Mouse (Mus musculus) hindbrain, embryonic 16.5 days (tissue): ENCODE measurements around the gene Psma6. TPM values are rescaled to one million over a fixed set of nuclear protein-coding genes. Genes with fewer than 3 reads are reported as not detected.

Experiments
- ATAC-seq: fragments of 200-750 bp; cut with Nextera tagmentation; 2 replicates; pipeline ENCODE4 v1.8.0; 2017; ENCODE audit warnings: moderate TSS enrichment, moderate library complexity
- H3K27ac ChIP-seq: fragments of 300-500 bp; sonication (generic); 2 replicates; pipeline ENCODE4 v1.5.1; 2014; ENCODE audit warnings: low read depth, mild to moderate bottlenecking, control low read depth, low read length, moderate library complexity
- H3K27me3 ChIP-seq: fragments of 300-500 bp; sonication (generic); replicated peaks from 2 replicates; pipeline ENCODE4 v1.6.1; 2014; ENCODE audit warnings: low read length; ENCODE audit not compliant: control insufficient read depth, insufficient read depth
- H3K36me3 ChIP-seq: fragments of 300-500 bp; sonication (generic); 2 replicates; pipeline ENCODE4 v1.6.1; 2014; ENCODE audit warnings: mild to moderate bottlenecking, low read length, moderate library complexity, mixed read lengths; ENCODE audit not compliant: control insufficient read depth, insufficient read depth
- H3K4me1 ChIP-seq: fragments of 300-500 bp; sonication (generic); 2 replicates; pipeline ENCODE4 v1.6.1; 2014; ENCODE audit warnings: low read depth, low read length; ENCODE audit not compliant: control insufficient read depth, insufficient read depth
- H3K4me2 ChIP-seq: fragments of 300-500 bp; sonication (generic); 2 replicates; pipeline ENCODE4 v1.6.1; 2014; ENCODE audit warnings: mild to moderate bottlenecking, low read length, control low read depth, moderate library complexity
- H3K4me3 ChIP-seq: fragments of 300-500 bp; sonication (generic); 2 replicates; pipeline ENCODE4 v1.5.1; 2014; ENCODE audit warnings: mild to moderate bottlenecking, low read length, control low read depth, moderate library complexity
- H3K9ac ChIP-seq: fragments of 300-500 bp; sonication (generic); 2 replicates; pipeline ENCODE4 v1.6.1; 2014; ENCODE audit warnings: low read depth, mild to moderate bottlenecking, control low read depth, low read length, moderate library complexity
- H3K9me3 ChIP-seq: fragments of 300-500 bp; sonication (generic); 2 replicates; pipeline ENCODE4 v1.6.1; 2014; ENCODE audit warnings: mild to moderate bottlenecking, low read length, moderate library complexity; ENCODE audit not compliant: control insufficient read depth
- WGBS: fragments of 180-500 bp; shearing (Covaris S2); extraction: QIAGEN DNeasy Blood & Tissue Kit; methylation state at CpG from one replicate; pipeline ENCODE4 v1.1.7; 2014; 5-methylcytosine and 5-hydroxymethylcytosine counted together
- polyA plus RNA-seq: library from polyadenylated mRNA; unstranded; fragments of >200 nt; fragmentation: Nextera tagmentation; extraction: Ambion mirVana; gene quantifications from 2 replicates; pipeline ENCODE4 v1.2.1, GENCODE M21; 2015

Gene Psma6
- polyA plus RNA-seq, 1 experiment from 2014 or later: 402 TPM

DNA sequence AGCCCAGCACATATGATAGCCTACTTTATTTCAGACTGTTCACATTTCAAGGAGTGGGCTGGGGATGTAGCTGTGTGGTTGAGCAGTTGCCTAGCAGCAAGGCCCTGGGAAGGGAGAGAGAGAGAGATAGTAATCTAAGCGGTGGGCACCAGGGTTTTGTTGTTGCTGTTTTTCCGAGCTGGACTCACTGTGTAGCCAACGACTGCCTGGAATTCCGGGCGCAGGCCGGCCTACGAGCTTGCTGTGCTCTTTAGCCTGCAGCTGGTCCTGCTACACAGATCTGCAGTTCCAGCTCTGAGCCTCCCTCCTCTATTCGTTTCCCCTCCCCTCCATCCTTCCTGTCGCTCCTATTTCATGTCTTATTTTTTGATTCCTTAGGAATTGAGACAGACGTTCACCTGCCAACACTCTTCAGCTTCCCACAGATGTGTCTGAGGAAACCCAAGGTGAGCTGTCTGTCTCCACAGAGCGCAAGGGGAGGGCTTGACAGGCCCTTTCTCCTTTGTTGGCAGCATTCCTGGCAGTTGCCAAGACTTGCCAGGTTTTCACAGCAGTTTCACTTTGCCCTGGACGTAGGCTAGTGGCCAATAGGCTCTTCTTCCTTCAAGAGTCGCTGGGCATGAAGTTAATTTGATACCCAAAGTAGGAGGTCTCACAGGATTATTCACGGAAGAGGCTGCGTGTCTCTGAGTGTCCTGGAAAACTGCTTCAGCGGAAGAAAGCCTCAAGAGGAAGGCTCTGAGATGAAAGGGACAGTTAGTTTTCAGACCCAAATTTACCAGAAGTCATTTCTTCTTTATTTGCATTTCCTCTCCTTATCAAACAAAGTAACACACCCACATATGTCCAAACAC is 80.2 kb downstream of the Psma6 start:
- peak; percentile 80 for ATAC-seq
- no peaks in the 10 kb centered on the region for H3K27me3 ChIP-seq

DNA sequence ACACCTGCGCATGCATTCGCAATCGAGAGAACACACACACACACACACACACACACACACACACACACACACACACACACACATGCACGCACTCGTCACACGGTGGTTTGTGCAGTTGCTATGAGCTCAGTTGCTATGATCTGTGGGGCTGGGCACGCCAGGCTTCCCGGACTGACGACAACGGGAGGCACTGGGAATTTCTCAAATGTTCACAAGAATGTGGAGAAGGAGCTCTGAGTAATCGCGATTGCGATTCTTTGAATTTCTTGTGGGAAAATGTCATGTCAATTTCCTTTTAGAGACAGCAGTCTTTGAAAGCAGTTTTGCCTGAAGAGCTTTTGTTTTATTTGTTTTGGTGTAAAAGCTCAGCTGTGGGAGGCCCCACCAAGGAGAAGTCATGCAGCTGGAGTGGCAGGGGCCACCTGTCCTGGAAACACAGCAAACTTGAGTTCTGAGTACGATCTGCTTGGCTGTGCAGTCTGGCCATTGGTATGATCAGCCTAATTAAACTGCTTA is 80.9 kb downstream of the Psma6 start:
- Histone ChIP-seq H3K36me3 (no peaks in the 10 kb centered on the region), H3K4me3 (no peak overlapping the region), H3K4me1 (peaks cover 26% of the 10 kb centered on the region), H3K9me3 (no peaks in the 10 kb centered on the region), H3K4me2 (no peak overlapping the region), H3K9ac (no peak overlapping the region), H3K27ac (peak overlapping the region; percentile 71), H3K27me3 (no peaks in the 10 kb centered on the region)
- peak; percentile 22; the same call in 1 of the 2 replicates for ATAC-seq
- WGBS: 39% methylated on average over 14 of the region's 14 CpGs

More for the DNA sequence above, 80.2 kb downstream of the Psma6 start:
- 16% methylated on average over 16 of the region's 16 CpGs for WGBS
- Histone ChIP-seq H3K4me1 (peaks cover 26% of the 10 kb centered on the region), H3K4me2 (peak overlapping the region; percentile 13), H3K27ac (peak overlapping the region; percentile 71), H3K9me3 (no peaks in the 10 kb centered on the region), H3K9ac (no peak overlapping the region), H3K4me3 (no peak overlapping the region), H3K36me3 (no peaks in the 10 kb centered on the region)

DNA sequence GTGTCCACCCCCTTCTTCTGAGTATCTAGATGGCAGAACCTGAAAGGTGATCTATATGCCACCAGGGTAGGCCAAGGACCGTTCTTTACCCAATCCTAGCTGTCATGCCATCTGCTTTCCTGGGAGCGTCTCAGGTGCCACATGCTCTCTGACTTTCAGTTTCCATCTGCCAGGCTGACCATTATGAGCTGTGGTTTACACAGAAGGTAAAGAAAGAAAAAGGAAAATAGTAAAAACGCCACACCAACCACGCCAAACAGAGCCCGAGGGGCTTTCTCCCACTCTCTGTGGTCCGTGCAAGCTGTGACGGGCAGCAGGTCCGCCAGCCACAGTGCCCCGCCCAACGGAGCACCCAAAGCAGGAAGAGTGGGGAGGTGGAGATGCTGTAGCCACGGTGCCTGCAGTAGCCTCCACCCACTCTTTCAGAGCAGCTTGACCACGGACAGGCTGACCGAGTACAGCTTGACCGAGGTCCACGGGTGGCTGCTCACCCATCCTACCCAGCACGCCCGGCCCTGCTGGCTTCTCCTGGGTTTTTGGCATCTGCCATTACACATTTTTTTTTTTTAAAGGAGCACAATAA is 81.5 kb downstream of the Psma6 start:
- H3K4me2 ChIP-seq: no peak overlapping the region
- peaks cover 26% of the 10 kb centered on the region for H3K4me1 ChIP-seq
- WGBS: 68% methylated on average over 17 of the region's 17 CpGs
- no peaks in the 10 kb centered on the region for H3K36me3 ChIP-seq
- H3K27ac ChIP-seq: 0 out of 2 replicates have a peak overlapping the region, but pooled peaks have one; percentile 17
- no peaks in the 10 kb centered on the region for H3K9me3 ChIP-seq
- ATAC-seq: peak; percentile 8; the same call in 1 of the 2 replicates
- H3K4me3 ChIP-seq: no peak overlapping the region
- H3K27me3 ChIP-seq: no peaks in the 10 kb centered on the region
- H3K9ac ChIP-seq: no peak overlapping the region

DNA sequence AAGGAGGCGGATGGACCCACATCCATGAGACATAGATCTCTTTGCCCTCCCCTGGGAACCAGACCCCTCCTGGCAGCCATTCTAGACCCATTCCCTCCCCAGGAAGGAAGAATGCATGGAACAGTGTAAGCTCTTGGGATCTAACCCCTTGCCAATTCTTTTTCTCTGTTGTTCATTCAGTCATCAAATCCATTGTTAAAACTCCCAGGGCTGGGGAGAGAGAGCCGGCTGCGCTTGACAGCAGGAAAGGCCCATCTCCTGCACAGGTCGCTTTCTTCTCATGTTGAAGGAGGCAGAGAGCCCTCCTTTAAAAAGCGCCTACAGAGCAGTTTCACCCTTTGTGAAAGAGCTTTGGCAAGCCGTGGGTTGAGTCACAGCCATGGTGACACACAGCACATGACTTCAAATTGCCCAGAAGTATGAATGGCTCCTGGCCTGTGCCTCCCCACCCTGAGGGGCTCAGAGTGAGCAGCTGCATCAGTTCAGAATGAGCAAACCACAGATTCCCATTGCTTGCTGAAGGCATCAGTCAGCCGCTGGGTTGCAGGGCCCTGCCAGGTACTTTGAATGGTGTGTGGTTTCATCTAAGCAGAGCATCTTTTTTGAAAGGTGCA is 82.2 kb downstream of the Psma6 start:
- WGBS: 31% methylated on average over 7 of the region's 7 CpGs
- no peak overlapping the region for H3K4me2 ChIP-seq
- no peak overlapping the region for H3K4me3 ChIP-seq
- H3K36me3 ChIP-seq: no peaks in the 10 kb centered on the region
- peaks cover 26% of the 10 kb centered on the region for H3K4me1 ChIP-seq
- no peak overlapping the region; the same call in 1 of the 2 replicates for H3K27ac ChIP-seq
- peak; percentile 31; the same call in 1 of the 2 replicates for ATAC-seq
- no peak overlapping the region for H3K9ac ChIP-seq
- no peaks in the 10 kb centered on the region for H3K27me3 ChIP-seq
- H3K9me3 ChIP-seq: no peaks in the 10 kb centered on the region

DNA sequence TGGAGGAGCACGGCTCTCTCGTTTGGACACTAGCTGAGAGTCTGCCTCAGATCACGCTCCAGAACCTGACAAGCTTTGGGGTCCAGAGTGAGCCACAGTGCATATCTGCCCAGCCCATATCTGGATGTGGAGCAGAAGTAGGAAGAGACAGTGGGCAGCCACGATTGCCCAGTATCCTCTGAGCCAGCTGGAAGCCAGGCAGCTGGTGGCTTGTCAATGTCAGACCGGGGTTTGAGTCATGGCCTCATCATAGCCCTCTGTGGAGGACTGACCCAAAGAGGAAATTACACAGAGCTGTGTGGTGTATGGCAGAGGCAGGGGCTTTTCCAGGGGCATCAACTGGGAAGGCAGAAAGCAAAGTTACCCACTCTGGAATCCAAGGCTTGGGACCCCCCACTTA is 82.8 kb downstream of the Psma6 start:
- 49% methylated on average over 5 of the region's 5 CpGs for WGBS
- ATAC-seq: no peak
- peaks cover 26% of the 10 kb centered on the region for H3K4me1 ChIP-seq
- H3K9ac ChIP-seq: no peak overlapping the region
- H3K27ac ChIP-seq: no peak overlapping the region
- H3K4me2 ChIP-seq: no peak overlapping the region
- no peaks in the 10 kb centered on the region for H3K9me3 ChIP-seq
- no peak overlapping the region for H3K4me3 ChIP-seq
- H3K36me3 ChIP-seq: no peaks in the 10 kb centered on the region
- H3K27me3 ChIP-seq: no peaks in the 10 kb centered on the region

DNA sequence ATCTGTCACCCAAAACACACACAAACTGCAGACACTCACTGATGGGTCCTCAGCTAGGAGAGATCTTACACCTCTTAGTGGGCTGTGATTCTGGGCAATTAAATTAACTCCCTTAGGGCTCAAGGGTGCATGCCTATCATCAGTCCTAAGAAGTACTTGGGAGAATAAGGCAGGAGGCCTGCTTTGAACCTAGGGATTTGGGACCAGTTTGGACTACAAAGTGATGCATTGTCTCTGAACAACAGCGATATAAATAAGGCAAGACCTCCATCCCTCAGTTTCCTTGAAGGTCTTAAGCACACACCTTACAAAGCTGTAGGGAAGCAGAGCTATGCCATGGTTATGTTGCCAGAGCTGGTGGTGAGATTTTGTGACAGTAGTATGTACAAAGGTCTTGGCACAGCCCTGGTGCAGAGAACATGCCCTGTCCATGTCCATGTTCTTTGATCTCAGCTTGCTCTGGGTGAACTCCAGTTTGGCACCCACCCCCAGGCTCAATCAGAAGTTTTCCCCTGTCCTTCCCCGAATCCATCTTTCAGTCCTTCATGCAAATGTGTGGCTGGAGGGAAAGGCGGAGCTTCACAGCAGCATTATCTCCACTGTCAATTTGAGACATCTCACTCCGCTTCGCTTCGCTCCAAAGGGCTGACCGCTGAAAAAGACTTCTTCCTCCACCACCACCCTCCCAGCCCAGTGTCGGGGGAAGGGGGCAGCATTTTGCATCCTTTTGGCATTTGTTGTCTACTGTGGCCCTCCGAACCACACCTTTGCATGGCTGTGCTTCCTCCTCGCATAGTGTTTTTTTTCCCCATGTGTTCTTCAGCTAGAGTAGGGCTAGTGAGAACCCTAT is 83.5 kb downstream of the Psma6 start:
- Histone ChIP-seq H3K36me3 (no peaks in the 10 kb centered on the region), H3K4me1 (peaks cover 26% of the 10 kb centered on the region), H3K4me2 (no peak overlapping the region), H3K9me3 (no peaks in the 10 kb centered on the region), H3K4me3 (no peak overlapping the region), H3K27ac (no peak overlapping the region), H3K9ac (no peak overlapping the region), H3K27me3 (no peaks in the 10 kb centered on the region)
- WGBS: 44% methylated on average over 10 of the region's 10 CpGs
- ATAC-seq: no peak

Other genes with a start within 250 kb of the Psma6 start
- 55.5 and 64.7 TPM in 2 replicates for gene Srp54b, start 229.1 kb upstream of the Psma6 start, polyA plus RNA-seq
- gene 1700047I17Rik2, start 184.6 kb upstream of the Psma6 start, polyA plus RNA-seq: not detected in 2 replicates
- 75.8 and 78.3 TPM in 2 replicates for gene Srp54c, start 154.1 kb upstream of the Psma6 start, polyA plus RNA-seq
- 9.4 and 12.0 TPM in 2 replicates for gene 1110008L16Rik, start 84.6 kb upstream of the Psma6 start, polyA plus RNA-seq
- 18.0 and 23.2 TPM in 2 replicates for gene Ppp2r3c, start 81.2 kb upstream of the Psma6 start, polyA plus RNA-seq
- gene Nfkbia, start 108.4 kb downstream of the Psma6 start, polyA plus RNA-seq: 62.3 and 64.3 TPM in 2 replicates
- gene Aldoart2, start 181.0 kb downstream of the Psma6 start, polyA plus RNA-seq: not detected in 2 replicates
- gene Insm2, start 215.2 kb downstream of the Psma6 start, polyA plus RNA-seq: 1.4 and 1.9 TPM in 2 replicates